Mouse (Mus musculus) thymus, adult 2 months (tissue): ENCODE measurements at regions not wholly inside any gene's neighbourhood (a gene's known extent, or its start where the extent isn't known, plus 50 kb on each side); places are given as distances from the start of the nearest gene placed in this dataset.

ENCODE experiments used
- CTCF ChIP-seq: fragments of 200-500 bp; IDR thresholded peaks from 2 replicates; pipeline ENCODE4 v1.5.1; 2012; ENCODE audit warnings: mild to moderate bottlenecking, control low read depth, low read length, moderate library complexity, borderline replicate concordance; ENCODE audit not compliant: control insufficient read depth, poor library complexity, insufficient read depth; ENCODE audit errors: extremely low read depth
- POLR2A ChIP-seq: fragments of 200-500 bp; IDR thresholded peaks from 2 replicates; pipeline ENCODE4 v1.6.1; 2012; ENCODE audit warnings: mild to moderate bottlenecking, low read length, control low read depth, moderate library complexity; ENCODE audit not compliant: control insufficient read depth, poor library complexity, insufficient read depth; ENCODE audit errors: extremely low read depth

- TF ChIP-seq POLR2A (no peak), CTCF (no peak)
These were observed 389.0 kb upstream of the Spred2 start for GRCm38 (mm10) chr11:19535215-19535614.
